Mouse (Mus musculus) cerebellum, postnatal 25 days (tissue): Measurements from ENCODE around the gene Lhfpl5.

ENCODE experiments used
- DNase-seq, 2 experiments: peaks; one replicate each; pipeline ENCODE4 v3.0.0; 2021; ENCODE audit warnings: mixed read lengths in 2 of 2

Lhfpl5 gene

DNA sequence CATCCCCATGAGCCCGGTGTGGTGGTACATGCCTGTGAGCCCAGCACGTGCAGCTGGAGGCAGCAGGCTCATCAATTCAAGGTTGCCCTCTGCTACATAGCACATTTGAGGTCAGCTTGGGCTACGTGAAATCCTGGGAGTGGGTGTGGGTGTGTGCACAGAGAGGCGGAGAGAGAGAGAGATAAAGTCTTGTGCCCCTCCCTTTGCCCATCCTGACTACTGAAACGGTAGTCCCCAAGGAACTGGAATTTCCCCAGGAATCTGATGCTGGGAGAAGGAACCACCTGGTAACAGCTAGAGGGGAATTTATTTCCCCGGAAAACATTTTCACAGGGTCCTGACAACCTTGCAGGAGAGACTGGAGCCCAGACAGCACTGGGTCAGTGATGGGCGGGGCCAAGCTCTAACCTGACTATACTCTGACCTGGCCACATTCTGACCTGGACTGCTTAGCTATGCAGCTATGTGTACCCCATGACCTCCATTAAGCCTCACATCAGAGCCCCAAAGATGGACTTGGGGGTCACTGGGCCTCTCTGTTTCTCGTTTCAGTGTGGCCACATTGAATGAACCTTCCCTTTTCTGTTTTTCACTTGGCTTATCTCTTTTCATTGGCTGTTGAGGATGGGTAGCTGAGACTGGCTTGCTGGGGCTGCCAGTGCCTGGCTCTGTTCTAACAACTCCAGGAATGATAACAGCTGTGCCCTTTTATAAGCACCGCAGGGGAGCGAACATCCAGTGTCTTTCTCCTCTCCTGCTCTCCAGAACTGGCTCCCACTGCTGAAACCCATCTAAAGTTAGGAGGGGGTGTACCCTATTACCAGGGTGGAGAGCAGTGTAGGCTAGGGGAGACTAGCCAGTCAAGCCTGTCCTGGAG lies 53.0 kb downstream of the Lhfpl5 start:
- no peak for DNase-seq

DNA sequence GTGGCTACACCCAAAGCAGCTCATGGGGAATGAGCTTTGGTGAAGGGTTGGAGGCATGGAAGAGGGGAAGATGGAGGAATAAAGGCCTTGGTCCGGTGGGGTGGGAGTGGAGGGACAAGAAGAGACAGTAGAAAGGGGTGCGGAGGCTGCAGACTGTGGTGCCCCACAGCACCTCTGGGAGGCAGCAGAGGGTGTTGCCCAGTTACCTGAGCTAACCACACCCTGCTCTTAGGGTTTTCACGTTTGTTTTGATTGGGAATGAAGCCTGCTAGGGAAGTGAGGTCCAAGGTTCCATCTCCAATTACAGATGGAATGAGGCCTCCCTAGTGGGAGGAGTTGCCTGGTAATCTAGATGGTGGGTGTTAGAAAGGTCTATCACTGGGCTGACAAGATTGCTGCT lies 53.7 kb downstream of the Lhfpl5 start:
- DNase-seq, result no peak
